Mouse (Mus musculus) G1E (cell line): ENCODE measurements around the gene Iqub. TPM values are rescaled to one million over a fixed set of nuclear protein-coding genes. Genes with fewer than 3 reads are reported as not detected.

Experiments used
- ATAC-seq: 2 replicates; pipeline ENCODE4 v1.8.0; 2016; ENCODE audit warnings: mild to moderate bottlenecking; ENCODE audit not compliant: insufficient number of reproducible peaks, poor library complexity, low FRiP score, severe bottlenecking; ENCODE audit errors: extremely low read depth
- DNase-seq: peaks from one replicate; pipeline ENCODE4 v3.0.0; 2012; ENCODE audit warnings: low spot score
- H3K27me3 ChIP-seq: 2 replicates; pipeline ENCODE4 v1.6.1; 2012; ENCODE audit warnings: mild to moderate bottlenecking, low read length, inconsistent platforms; ENCODE audit not compliant: insufficient read depth
- H3K36me3 ChIP-seq: replicated peaks from 2 replicates; pipeline ENCODE3; 2012; ENCODE audit warnings: mild to moderate bottlenecking, inconsistent platforms
- H3K4me1 ChIP-seq: 2 replicates; pipeline ENCODE4 v1.6.1; 2012; ENCODE audit warnings: low read depth, low read length, inconsistent platforms, mixed read lengths; ENCODE audit not compliant: insufficient read depth
- H3K4me3 ChIP-seq: 2 replicates; pipeline ENCODE4 v1.5.1; 2012; ENCODE audit warnings: low read depth, mild to moderate bottlenecking, inconsistent platforms, low read length, moderate library complexity, mixed read lengths
- H3K9me3 ChIP-seq: replicated peaks from 2 replicates; pipeline ENCODE4 v1.6.1; 2012; ENCODE audit warnings: inconsistent platforms
- CTCF ChIP-seq: IDR thresholded peaks from 2 replicates; pipeline ENCODE4 v1.5.1; 2012; ENCODE audit warnings: low read depth, low read length, inconsistent platforms, mixed read lengths
- GATA1 ChIP-seq: IDR thresholded peaks from 2 replicates; pipeline ENCODE4 v1.6.1; 2012; ENCODE audit warnings: borderline replicate concordance, low read length, inconsistent platforms, mixed read lengths
- GATA2 ChIP-seq: IDR thresholded peaks from 2 replicates; pipeline ENCODE4 v1.6.1; 2012; ENCODE audit warnings: low read depth, low read length, inconsistent platforms, borderline replicate concordance
- POLR2AphosphoS5 ChIP-seq: IDR thresholded peaks from 2 replicates; pipeline ENCODE4 v1.6.1; 2012; ENCODE audit warnings: low read depth, low read length, inconsistent platforms; ENCODE audit not compliant: insufficient replicate concordance
- TAL1 ChIP-seq: conservative IDR thresholded peaks from 2 replicates; pipeline ENCODE4 v1.6.1; 2012; ENCODE audit warnings: low read depth, low read length, inconsistent platforms, mixed read lengths
- polyA plus RNA-seq: library from polyadenylated mRNA; stranded (reverse); fragments of >175 nt; gene quantifications from 2 replicates; pipeline ENCODE4 v1.2.3, GENCODE M21; 2012
- total RNA-seq, 2 experiments: library from RNA; stranded (forward) in 1 of 2; stranded (reverse) in 1 of 2; fragments of 200-1000 nt in 1 of 2; fragments of >200 nt in 1 of 2; fragmentation: Nextera tagmentation in 1 of 2; gene quantifications; 2 replicates each; pipeline ENCODE4 v1.2.3; 2014 to 2017

Gene Iqub
- total and polyA plus RNA-seq, 3 experiments = 0.05 TPM; not detected in 2

DNA sequence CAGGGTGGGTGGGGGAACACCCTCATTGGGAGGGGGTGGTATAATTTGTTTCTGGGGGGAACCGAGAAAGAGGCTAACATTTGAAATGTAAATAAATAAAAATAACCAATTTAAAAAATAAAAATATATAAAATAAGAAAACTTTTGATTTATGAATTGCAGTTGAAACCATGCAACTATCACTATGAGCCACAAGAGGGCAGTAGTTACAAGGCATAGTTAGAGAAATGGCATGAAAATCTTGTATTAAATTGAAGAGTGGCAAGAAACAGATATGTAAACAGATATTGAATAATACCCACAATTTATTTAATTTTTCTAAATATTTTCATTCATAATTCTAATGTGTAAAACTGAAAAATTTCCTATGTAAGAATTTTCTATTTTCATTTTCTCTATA lies 24.5 kb downstream of the Iqub start:
- no peak overlapping the region for H3K4me3 ChIP-seq
- no peaks in the 10 kb centered on the region; the same call in 1 of the 2 replicates for H3K27me3 ChIP-seq
- H3K4me1 ChIP-seq = no peaks in the 10 kb centered on the region
- ATAC-seq (no peak), DNase-seq (peak; percentile 2)
- TF ChIP-seq GATA2 (no peak), GATA1 (no peak), TAL1 (no peak), CTCF (no peak), POLR2AphosphoS5 (no peak)
- no peaks in the 10 kb centered on the region for H3K9me3 ChIP-seq
- no peaks in the 10 kb centered on the region for H3K36me3 ChIP-seq

DNA sequence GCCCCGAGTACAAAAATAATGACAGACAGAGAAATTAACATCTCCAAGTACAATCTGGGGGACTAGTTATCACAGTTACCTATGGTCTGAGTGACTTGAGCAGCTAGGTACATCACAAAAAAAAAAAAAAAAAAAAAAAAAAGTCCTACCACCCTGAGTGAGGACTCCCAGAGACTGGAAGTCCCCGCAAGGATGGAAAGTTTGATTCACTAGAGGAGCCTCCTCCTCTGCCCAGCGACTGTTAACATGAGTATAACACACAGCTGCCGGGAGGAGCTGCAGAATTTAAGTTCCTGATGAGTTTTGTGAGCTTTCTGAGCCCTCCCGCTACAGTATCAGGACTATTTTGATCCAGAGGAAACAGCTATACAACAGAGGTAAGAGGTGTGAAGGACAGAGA lies 28.3 kb downstream of the Iqub start:
- peaks cover 5% of the 10 kb centered on the region for H3K27me3 ChIP-seq
- no peak for TF ChIP-seq GATA2
- no peak for TF ChIP-seq CTCF
- TF ChIP-seq POLR2AphosphoS5 = no peak
- no peak for TF ChIP-seq GATA1
- no peak for TF ChIP-seq TAL1
- no peaks in the 10 kb centered on the region for H3K4me1 ChIP-seq
- DNase-seq (no peak), ATAC-seq (no peak)
- H3K9me3 ChIP-seq = no peaks in the 10 kb centered on the region
- no peak overlapping the region for H3K4me3 ChIP-seq
- H3K36me3 ChIP-seq = no peaks in the 10 kb centered on the region

GRCm38 (mm10) chr6:24470571-24471132 lies 44.2 kb downstream of the Iqub start:
- Histone ChIP-seq H3K27me3 (no peaks in the 10 kb centered on the region), H3K4me1 (no peaks in the 10 kb centered on the region), H3K9me3 (no peaks in the 10 kb centered on the region), H3K4me3 (no peak overlapping the region), H3K36me3 (no peaks in the 10 kb centered on the region)
- ATAC-seq (no peak), DNase-seq (no peak)
- TF ChIP-seq CTCF (no peak), TAL1 (no peak), GATA1 (no peak), GATA2 (no peak), POLR2AphosphoS5 (no peak)

GRCm38 (mm10) chr6:24470135-24470534 lies 44.7 kb downstream of the Iqub start:
- Histone ChIP-seq H3K9me3 (no peaks in the 10 kb centered on the region), H3K4me3 (no peak overlapping the region), H3K36me3 (no peaks in the 10 kb centered on the region), H3K27me3 (no peaks in the 10 kb centered on the region), H3K4me1 (no peaks in the 10 kb centered on the region)
- DNase-seq = no peak
- no peak for ATAC-seq
- TF ChIP-seq TAL1 = no peak
- no peak for TF ChIP-seq GATA1
- TF ChIP-seq GATA2 = no peak
- TF ChIP-seq CTCF = no peak

DNA sequence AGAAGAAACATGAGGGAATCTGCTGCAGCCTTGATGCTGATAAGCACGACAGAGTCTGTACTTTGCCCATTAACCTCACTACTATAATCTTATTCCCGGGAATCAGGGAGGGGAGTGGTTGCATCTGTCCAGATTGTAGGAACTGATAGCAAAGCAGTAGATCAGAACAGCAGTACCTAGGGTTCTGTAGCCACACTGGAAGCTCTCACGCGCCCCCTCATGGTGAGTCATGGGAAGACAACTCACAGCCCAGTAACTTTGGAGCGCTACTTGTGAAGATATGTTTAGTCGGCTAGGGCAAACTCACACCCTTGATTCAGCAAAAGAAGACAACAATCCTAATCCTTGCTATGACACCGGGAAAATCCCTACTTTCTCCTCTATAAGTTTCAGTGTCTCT lies 58.8 kb downstream of the Iqub start:
- no peak overlapping the region for H3K4me3 ChIP-seq
- H3K36me3 ChIP-seq = no peaks in the 10 kb centered on the region
- H3K27me3 ChIP-seq = no peaks in the 10 kb centered on the region
- no peaks in the 10 kb centered on the region for H3K4me1 ChIP-seq
- ATAC-seq (peak; percentile 15; the same call in 1 of the 2 replicates), DNase-seq (no peak)
- TF ChIP-seq GATA2 = no peak
- peak; percentile 45 for TF ChIP-seq CTCF
- H3K9me3 ChIP-seq = no peaks in the 10 kb centered on the region

- TF ChIP-seq POLR2AphosphoS5 (no peak), CTCF (no peak), TAL1 (no peak), GATA1 (no peak), GATA2 (no peak)
- ATAC-seq = no peak
- H3K9me3 ChIP-seq = no peaks in the 10 kb centered on the region
- H3K4me3 ChIP-seq = no peak overlapping the region
- H3K36me3 ChIP-seq = no peaks in the 10 kb centered on the region
- no peaks in the 10 kb centered on the region; the same call in 1 of the 2 replicates for H3K27me3 ChIP-seq
- H3K4me1 ChIP-seq = no peaks in the 10 kb centered on the region
- no peak for DNase-seq
Measured at GRCm38 (mm10) chr6:24451026-24451821, 63.6 kb downstream of the Iqub start.

- Histone ChIP-seq H3K27me3 (no peaks in the 10 kb centered on the region; the same call in 1 of the 2 replicates), H3K9me3 (no peaks in the 10 kb centered on the region), H3K4me1 (no peaks in the 10 kb centered on the region), H3K4me3 (no peak overlapping the region), H3K36me3 (no peaks in the 10 kb centered on the region)
- no peak for ATAC-seq
- no peak for DNase-seq
- TF ChIP-seq GATA2 (no peak), POLR2AphosphoS5 (no peak), GATA1 (no peak), TAL1 (no peak), CTCF (no peak)
Measured at GRCm38 (mm10) chr6:24450241-24450640, 64.6 kb downstream of the Iqub start.
